Mouse (Mus musculus): ENCODE results near the gene Unc45b. TPM values are rescaled to one million over a fixed set of nuclear protein-coding genes. Genes with fewer than 3 reads are reported as not detected.

The Unc45b gene
- total and polyA plus RNA-seq, 3 experiments = 0.08 to 0.26 TPM; not detected in 1

DNA sequence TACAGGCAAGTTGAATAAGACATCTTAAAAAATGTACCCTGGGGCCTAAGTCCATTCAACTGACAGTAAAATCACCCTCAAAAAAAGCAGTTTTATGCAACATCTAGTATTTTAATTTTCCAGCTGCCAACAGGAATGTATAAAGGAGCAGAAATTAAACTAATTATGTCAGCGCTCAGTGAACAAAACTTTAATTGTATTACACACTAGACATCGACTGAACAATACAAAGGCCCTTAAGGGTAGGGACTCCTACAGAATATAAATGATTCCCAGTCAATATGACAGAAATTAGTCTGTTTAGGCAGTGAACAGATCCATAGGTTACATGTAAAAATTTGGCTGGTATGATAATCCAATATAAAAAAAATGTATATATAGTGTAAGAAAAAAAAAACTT, 47.3 kb upstream of the Unc45b start:
- H3K27ac ChIP-seq (ENCODE audit: insufficient read depth, low read depth) = no peak overlapping the region

DNA sequence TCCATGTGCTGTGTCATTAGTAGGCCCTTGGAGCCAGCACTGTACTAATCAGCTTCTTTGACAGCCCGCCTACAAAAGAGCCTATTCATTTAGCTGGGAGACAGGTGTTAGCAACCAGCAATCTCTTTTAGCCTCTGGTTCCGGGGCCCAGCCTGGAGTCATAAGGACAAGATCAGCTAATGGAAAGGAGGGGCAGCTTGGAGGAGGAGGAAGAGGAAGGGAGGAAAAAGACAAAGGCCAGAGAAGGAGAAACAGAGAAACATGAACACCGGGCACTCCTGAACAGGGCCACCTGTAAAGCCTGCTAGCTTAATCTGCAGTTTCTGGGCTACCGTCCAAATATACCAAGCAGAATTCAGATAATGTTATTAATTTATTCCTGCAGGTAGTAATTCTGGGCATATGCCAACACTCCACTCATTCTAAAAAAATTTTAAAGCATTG, 46.8 kb upstream of the Unc45b start:
- H3K4me3 ChIP-seq (replicated peaks in 1 of 3; ENCODE audit: low read depth in 2 of 3, low read length in 2 of 3, poor library complexity in 1 of 3) = no peak overlapping the region
- H3K36me3 ChIP-seq (replicated peaks in 1 of 2; ENCODE audit: control insufficient read depth in 1 of 2, insufficient read depth in 1 of 2, low read length in 1 of 2) = no peaks in the 10 kb centered on the region
- no peaks in the 10 kb centered on the region for H3K9me3 ChIP-seq (replicated peaks; ENCODE audit: low read length)
- no peak overlapping the region for H3K4me2 ChIP-seq (ENCODE audit: insufficient read depth, low read depth, poor library complexity, severe bottlenecking)
- in situ Hi-C loops (cut with MboI; ENCODE audit: low pct_ligation_motif_present, low pct_unique_long_range_greater_than_20kb, low sequenced_read_pairs) = no loop called here
- no peak for DNase-seq (ENCODE audit: extremely low read depth)
- H3K9ac ChIP-seq (ENCODE audit: insufficient read depth, low read depth) = no peak overlapping the region
- TF ChIP-seq IRF4 (IDR thresholded peaks at IDR 0.05; ENCODE audit: low read depth, low read length) (no peak), CHD2 (IDR thresholded peaks at IDR 0.05; ENCODE audit: low read length) (no peak), MEF2A (IDR thresholded peaks at IDR 0.05; ENCODE audit: borderline replicate concordance, low read depth, low read length) (no peak), USF2 (conservative IDR thresholded peaks at IDR 0.05; ENCODE audit: low read depth, low read length) (no peak), ZKSCAN1 (IDR thresholded peaks at IDR 0.05; ENCODE audit: borderline replicate concordance, low read depth, low read length) (no peak), KAT2A (IDR thresholded peaks at IDR 0.05; ENCODE audit: insufficient replicate concordance, low read length) (no peak), EP300 (IDR thresholded peaks at IDR 0.05; ENCODE audit: low read length) (no peak), HCFC1 (IDR thresholded peaks at IDR 0.05; ENCODE audit: low read depth, low read length) (no peak), RAD21 (IDR thresholded peaks at IDR 0.05; ENCODE audit: low read depth, low read length) (no peak), CHD1 (IDR thresholded peaks at IDR 0.05; ENCODE audit: low read depth, low read length) (no peak), ETS1 (conservative IDR thresholded peaks at IDR 0.05; ENCODE audit: low read depth, low read length) (no peak), MXI1 (IDR thresholded peaks at IDR 0.05; ENCODE audit: low read depth, low read length) (no peak), USF1 (IDR thresholded peaks at IDR 0.05; ENCODE audit: low read depth, low read length) (no peak), MAZ (IDR thresholded peaks at IDR 0.05; ENCODE audit: low read depth, low read length) (no peak)
- H3K27ac ChIP-seq (ENCODE audit: insufficient read depth, low read depth) = no peak overlapping the region
- H3K27me3 ChIP-seq (replicated peaks) = no peaks in the 10 kb centered on the region
- H3K79me2 ChIP-seq (replicated peaks; ENCODE audit: control insufficient read depth, extremely low read depth, insufficient read depth, poor library complexity, severe bottlenecking) = peaks cover 24% of the 10 kb centered on the region
- dilution Hi-C loops (cut with MboI; ENCODE audit: extremely low pct_ligation_motif_present, extremely low pct_unique_long_range_greater_than_20kb, low sequenced_read_pairs) = no loop called here
- peaks cover 2 to 10% of the 10 kb centered on the region in 2 experiments; a peak in 1 of 4 replicates for H3K4me1 ChIP-seq (ENCODE audit: control insufficient read depth in 1 of 2, insufficient read depth in 2 of 2)

More for the DNA sequence above, 47.3 kb upstream of the Unc45b start:
- Histone ChIP-seq H3K9me3 (replicated peaks; ENCODE audit: low read length) (no peaks in the 10 kb centered on the region), H3K9ac (ENCODE audit: insufficient read depth, low read depth) (no peak overlapping the region), H3K4me1 (ENCODE audit: control insufficient read depth in 1 of 2, insufficient read depth in 2 of 2) (peaks cover 2 to 10% of the 10 kb centered on the region in 2 experiments; a peak in 1 of 4 replicates), H3K27me3 (replicated peaks) (no peaks in the 10 kb centered on the region), H3K79me2 (replicated peaks; ENCODE audit: control insufficient read depth, extremely low read depth, insufficient read depth, poor library complexity, severe bottlenecking) (peaks cover 22% of the 10 kb centered on the region), H3K36me3 (replicated peaks in 1 of 2; ENCODE audit: control insufficient read depth in 1 of 2, insufficient read depth in 1 of 2, low read length in 1 of 2) (no peaks in the 10 kb centered on the region), H3K4me3 (replicated peaks in 1 of 3; ENCODE audit: low read depth in 2 of 3, low read length in 2 of 3, poor library complexity in 1 of 3) (no peak overlapping the region), H3K4me2 (ENCODE audit: insufficient read depth, low read depth, poor library complexity, severe bottlenecking) (no peak overlapping the region)
- dilution Hi-C loops (cut with MboI; ENCODE audit: extremely low pct_ligation_motif_present, extremely low pct_unique_long_range_greater_than_20kb, low sequenced_read_pairs) = no loop called here
- no peak for DNase-seq (ENCODE audit: extremely low read depth)
- TF ChIP-seq CHD1 (IDR thresholded peaks at IDR 0.05; ENCODE audit: low read depth, low read length) (no peak), POLR2AphosphoS2 (IDR thresholded peaks at IDR 0.05; ENCODE audit: low read depth, low read length) (no peak), MAZ (IDR thresholded peaks at IDR 0.05; ENCODE audit: low read depth, low read length) (no peak), GABPA (IDR thresholded peaks at IDR 0.05; ENCODE audit: insufficient replicate concordance, low read depth, low read length) (no peak), JUN (IDR thresholded peaks at IDR 0.05; ENCODE audit: insufficient read depth, low read depth, low read length) (no peak), MAX (IDR thresholded peaks at IDR 0.05; ENCODE audit: low read length) (no peak)
- in situ Hi-C loops (cut with MboI; ENCODE audit: low pct_ligation_motif_present, low pct_unique_long_range_greater_than_20kb, low sequenced_read_pairs) = no loop called here
